Mouse (Mus musculus) E14TG2a.4 (cell line): ENCODE data around the gene Kif26a.

Experiments
- CTCF ChIP-seq: conservative IDR thresholded peaks from 2 replicates; pipeline ENCODE4 v1.5.1; 2014; ENCODE audit warnings: low read length
- POU5F1 ChIP-seq: IDR thresholded peaks from 2 replicates; pipeline ENCODE4 v1.6.1; 2014; ENCODE audit warnings: low read length, borderline replicate concordance

DNA sequence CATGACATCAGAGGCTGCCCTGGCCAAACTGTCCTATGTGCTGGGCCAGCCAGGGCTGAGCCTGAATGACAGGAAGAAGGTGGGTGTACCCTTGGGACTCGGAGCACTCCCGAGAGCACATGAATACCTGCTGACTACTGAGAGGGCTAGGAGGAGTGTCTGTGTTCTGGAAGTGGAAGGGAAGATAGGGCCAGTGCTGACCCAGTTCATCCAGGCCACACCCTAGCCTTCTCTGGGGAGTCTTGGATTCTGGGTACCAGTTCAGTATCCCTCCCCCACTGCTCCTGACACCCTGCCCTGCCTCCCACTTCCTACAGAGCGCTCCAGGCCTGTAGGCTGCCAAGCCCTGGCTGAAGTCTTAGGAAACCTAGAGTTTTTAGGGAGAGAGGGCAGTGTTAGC, 24.8 kb upstream of the Kif26a start:
- TF ChIP-seq CTCF (no peak), POU5F1 (no peak)
